In the genomic region with DNA sequence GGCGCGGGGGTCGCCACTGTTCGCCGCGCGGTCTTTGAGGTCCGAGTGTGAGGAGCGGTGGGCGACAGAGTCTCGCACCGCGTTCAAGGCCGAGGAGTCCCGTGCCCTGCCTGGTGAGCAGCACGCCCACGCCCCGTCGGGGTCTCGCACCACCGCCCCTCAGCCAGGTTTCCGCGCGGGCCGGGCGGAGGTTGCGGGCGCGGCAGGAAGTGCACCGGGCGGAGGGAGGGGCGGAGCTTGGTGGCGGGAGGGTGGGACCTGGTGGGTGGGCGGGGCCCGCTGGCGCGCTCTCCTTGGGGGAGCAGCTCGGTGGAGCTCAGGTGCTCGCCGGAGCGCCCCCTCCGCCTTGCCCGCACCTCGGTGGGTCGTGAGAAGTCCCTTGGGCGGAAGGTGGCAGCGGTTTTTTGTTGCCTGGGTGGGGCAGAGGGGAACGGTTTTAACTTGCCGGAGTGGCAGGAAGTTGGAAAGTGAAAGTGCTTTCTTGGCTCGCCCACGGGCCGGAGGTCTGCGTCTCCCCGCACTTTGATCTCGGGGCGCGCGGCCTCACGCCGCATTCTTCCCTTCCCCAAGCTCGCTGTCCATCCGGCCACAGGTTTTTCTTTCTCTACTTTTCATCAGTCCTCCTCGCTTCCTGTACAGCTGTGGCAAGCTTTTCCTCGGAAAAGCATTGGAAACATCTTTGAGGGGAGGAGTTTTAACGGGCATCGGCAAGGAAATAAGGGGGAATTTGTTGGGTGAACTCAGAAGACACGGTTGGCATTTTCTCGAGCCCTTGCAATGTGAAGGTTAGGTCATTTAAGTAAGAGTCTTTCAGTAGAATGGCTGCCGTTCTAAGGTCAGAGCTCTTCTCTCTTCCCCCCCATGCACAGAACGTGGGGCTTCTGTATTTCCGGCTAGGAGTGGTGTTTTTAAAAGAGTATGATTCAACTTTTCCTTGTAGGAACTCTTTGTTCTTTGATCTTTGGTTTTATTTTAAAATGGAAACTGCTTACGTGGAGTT, we compare ENCODE assay signal across 8 mouse cellular contexts. TPM values are rescaled to one million over a fixed set of nuclear protein-coding genes. Genes with fewer than 3 reads are reported as not detected.
DNase-seq lines count a peak whose midpoint lies in the region; ATAC-seq and TF ChIP-seq lines count a peak whose summit lies in the region.

No protein-coding gene starts in this region.

- WGBS in heart, embryonic 11.5 days (ENCODE audit: insufficient replicate concordance) = under 1% methylated on average over 70 of the region's 72 CpGs
- under 1% methylated on average over 61 of the region's 72 CpGs for WGBS in kidney, embryonic 16.5 days

- H3K27ac ChIP-seq in embryonic fibroblast, embryonic 13.5 days (ENCODE audit: insufficient read depth, low read length) = peak overlapping the region; percentile 96
- peak overlapping the region; percentile 99 for H3K27ac ChIP-seq in heart, embryonic 11.5 days (ENCODE audit: low read depth, low read length)
- H3K27ac ChIP-seq in kidney, embryonic 16.5 days (ENCODE audit: low read length) = peak overlapping the region; percentile 99

- peaks cover 40% of the 10 kb centered on the region for H3K79me3 ChIP-seq in C2C12 (ENCODE audit: low read depth)

- peak; percentile 72 for TF ChIP-seq POLR2A in embryonic fibroblast, embryonic 13.5 days (IDR thresholded peaks at IDR 0.05; ENCODE audit: low read depth, low read length)

- peak; percentile 92 for DNase-seq in brain, adult 2 months (ENCODE audit: low read depth, low spot score)
- DNase-seq in liver = peak; percentile 95
- peak; percentile 63 to 82 for DNase-seq in monocyte, adult 2 months (ENCODE audit: low read depth in 1 of 2, low spot score in 2 of 2)
- peak; percentile 84 to 87 for DNase-seq in spleen, postnatal 14 days (ENCODE audit: low spot score in 2 of 2)

- no peak for TF ChIP-seq CTCF in C2C12 (IDR thresholded peaks at IDR 0.05; ENCODE audit: control insufficient read depth, insufficient read depth, insufficient read length)
- TF ChIP-seq CTCF in embryonic fibroblast, embryonic 13.5 days (IDR thresholded peaks at IDR 0.05; ENCODE audit: borderline replicate concordance, insufficient read depth, low read length) = no peak

- peak overlapping the region; percentile 99 for H3K9ac ChIP-seq in heart, embryonic 11.5 days (ENCODE audit: low read depth, low read length)
- H3K9ac ChIP-seq in kidney, embryonic 16.5 days (replicated peaks; ENCODE audit: low read length) = peak overlapping the region; percentile 98

- H3K36me3 ChIP-seq in C2C12 (ENCODE audit: control insufficient read depth, insufficient read depth) = no peaks in the 10 kb centered on the region
- H3K36me3 ChIP-seq in heart, embryonic 11.5 days (ENCODE audit: control insufficient read depth, insufficient read depth, low read length) = no peaks in the 10 kb centered on the region
- H3K36me3 ChIP-seq in kidney, embryonic 16.5 days (ENCODE audit: insufficient read depth, low read length) = no peaks in the 10 kb centered on the region

- H3K4me3 ChIP-seq in C2C12 (ENCODE audit: insufficient read depth, poor library complexity, severe bottlenecking) = peak overlapping the region; percentile 52
- H3K4me3 ChIP-seq in embryonic fibroblast, embryonic 13.5 days (ENCODE audit: insufficient read depth, low read length) = peak overlapping the region; percentile 94
- H3K4me3 ChIP-seq in heart, embryonic 11.5 days (ENCODE audit: low read depth, low read length) = peak overlapping the region; percentile 71
- H3K4me3 ChIP-seq in kidney, embryonic 16.5 days (ENCODE audit: low read length) = peak overlapping the region; percentile 83

- H3K4me1 ChIP-seq in embryonic fibroblast, embryonic 13.5 days (ENCODE audit: control insufficient read depth, insufficient read depth, low read length) = peaks cover 21% of the 10 kb centered on the region
- H3K4me1 ChIP-seq in heart, embryonic 11.5 days (ENCODE audit: control insufficient read depth, insufficient read depth, low read length) = peaks cover 12% of the 10 kb centered on the region
- H3K4me1 ChIP-seq in kidney, embryonic 16.5 days (ENCODE audit: insufficient read depth, low read length) = peaks cover 26% of the 10 kb centered on the region

- peaks cover 51% of the 10 kb centered on the region for H3K79me2 ChIP-seq in C2C12 (ENCODE audit: control insufficient read depth, insufficient read depth)

- peak; percentile 94 for ATAC-seq in heart, embryonic 11.5 days (replicated peaks; ENCODE audit: insufficient number of reproducible peaks, low FRiP score, low TSS enrichment)
- ATAC-seq in kidney, embryonic 16.5 days (ENCODE audit: low FRiP score, low TSS enrichment) = peak; percentile 91

- peak overlapping the region; percentile 96 for H3ac ChIP-seq in C2C12 (ENCODE audit: control insufficient read depth, insufficient read length, low read depth)

- peak overlapping the region; percentile 63 for H3K4me2 ChIP-seq in heart, embryonic 11.5 days
- H3K4me2 ChIP-seq in kidney, embryonic 16.5 days (replicated peaks; ENCODE audit: low read depth, low read length) = peak overlapping the region; percentile 73

- H3K27me3 ChIP-seq in C2C12 (ENCODE audit: control insufficient read depth, insufficient read depth, insufficient read length) = no peaks in the 10 kb centered on the region
- H3K27me3 ChIP-seq in heart, embryonic 11.5 days (ENCODE audit: control insufficient read depth, insufficient read depth, low read length) = no peaks in the 10 kb centered on the region
- no peaks in the 10 kb centered on the region for H3K27me3 ChIP-seq in kidney, embryonic 16.5 days (ENCODE audit: insufficient read depth, low read length)

- H3K9me3 ChIP-seq in heart, embryonic 11.5 days (replicated peaks; ENCODE audit: control insufficient read depth, low read length) = no peaks in the 10 kb centered on the region
- no peaks in the 10 kb centered on the region for H3K9me3 ChIP-seq in kidney, embryonic 16.5 days (ENCODE audit: low read length)

TF ChIP-seq in C2C12, 6 proteins besides CTCF, POLR2A, EP300 and RAD21:
- no peak for TF ChIP-seq MAX (IDR thresholded peaks at IDR 0.05)
- TF ChIP-seq MYOG (IDR thresholded peaks at IDR 0.05; ENCODE audit: control insufficient read depth, extremely low read depth, insufficient read length) = no peak
- no peak for TF ChIP-seq FOSL1 (IDR thresholded peaks at IDR 0.05; ENCODE audit: insufficient read depth, low read length, poor library complexity, severe bottlenecking)
- no peak for TF ChIP-seq MYOD1 (IDR thresholded peaks at IDR 0.05; ENCODE audit: control insufficient read depth, insufficient read length, low read depth)
- TF ChIP-seq CEBPB (IDR thresholded peaks at IDR 0.05; ENCODE audit: low read depth) = no peak
- TF ChIP-seq USF1 (IDR thresholded peaks at IDR 0.05; ENCODE audit: low read depth) = no peak
TF ChIP-seq in C2C12: peak in this region for 0.

RNA-seq across cellular contexts. Expression of a gene that starts 0.7 kb away (rescaled TPM):
- 11.9 TPM for polyA plus RNA-seq in C2C12 (2012; fragmentation: generic; extraction: Trizol)
- polyA plus RNA-seq in embryonic fibroblast, embryonic 13.5 days (2011; ENCODE audit: insufficient read length, low read depth, missing spikeins) = 90.0 and 109 TPM in 2 replicates
- polyA plus RNA-seq in heart, embryonic 11.5 days (2014; fragmentation: Nextera tagmentation; extraction: Ambion mirVana) = 18.0 and 21.0 TPM in 2 replicates
- polyA plus RNA-seq in kidney, embryonic 16.5 days (2015; fragmentation: Nextera tagmentation; extraction: Ambion mirVana) = 19.0 and 23.2 TPM in 2 replicates

RNA-seq across cellular contexts. Expression of a gene that starts 45.4 kb away (rescaled TPM):
- polyA plus RNA-seq in C2C12 (2012; fragmentation: generic; extraction: Trizol) = 0.75 TPM
- polyA plus RNA-seq in embryonic fibroblast, embryonic 13.5 days (2011; ENCODE audit: insufficient read length, low read depth, missing spikeins) = 0.30 TPM in 1 of 2 replicates, not detected in the other
- polyA plus RNA-seq in heart, embryonic 11.5 days (2014; fragmentation: Nextera tagmentation; extraction: Ambion mirVana) = 0.93 and 1.3 TPM in 2 replicates
- 8.6 and 9.7 TPM in 2 replicates for polyA plus RNA-seq in kidney, embryonic 16.5 days (2015; fragmentation: Nextera tagmentation; extraction: Ambion mirVana)

RNA-seq across cellular contexts. Expression of a gene that starts 59.7 kb away (rescaled TPM):
- polyA plus RNA-seq in C2C12 (2012; fragmentation: generic; extraction: Trizol) = 7.8 TPM
- polyA plus RNA-seq in embryonic fibroblast, embryonic 13.5 days (2011; ENCODE audit: insufficient read length, low read depth, missing spikeins) = 0.25 and 0.67 TPM in 2 replicates
- 8.1 and 11.1 TPM in 2 replicates for polyA plus RNA-seq in heart, embryonic 11.5 days (2014; fragmentation: Nextera tagmentation; extraction: Ambion mirVana)
- 17.5 and 18.5 TPM in 2 replicates for polyA plus RNA-seq in kidney, embryonic 16.5 days (2015; fragmentation: Nextera tagmentation; extraction: Ambion mirVana)

Comparison
In these comparisons a context has a peak if more than half of its experiments do, and no peak if none do; other contexts are left out.
1. Peak in every context shown above with its lines: DNase-seq, ATAC-seq, H3K4me3 ChIP-seq and H3K27ac ChIP-seq.